Mouse (Mus musculus) cerebellum, postnatal 4 days (tissue): ENCODE results near the gene Nup188.

Experiments used
- DNase-seq, 2 experiments: peaks; one replicate each; pipeline ENCODE4 v3.0.0; 2022; ENCODE audit warnings: low spot score in 2 of 2, mixed read lengths in 1 of 2

Gene Nup188

GRCm38 (mm10) chr2:30349196-30349595 is 63.0 kb downstream of the Nup188 start:
- DNase-seq, result no peak

GRCm38 (mm10) chr2:30351149-30351548 is 65.0 kb downstream of the Nup188 start:
- no peak for DNase-seq

DNA sequence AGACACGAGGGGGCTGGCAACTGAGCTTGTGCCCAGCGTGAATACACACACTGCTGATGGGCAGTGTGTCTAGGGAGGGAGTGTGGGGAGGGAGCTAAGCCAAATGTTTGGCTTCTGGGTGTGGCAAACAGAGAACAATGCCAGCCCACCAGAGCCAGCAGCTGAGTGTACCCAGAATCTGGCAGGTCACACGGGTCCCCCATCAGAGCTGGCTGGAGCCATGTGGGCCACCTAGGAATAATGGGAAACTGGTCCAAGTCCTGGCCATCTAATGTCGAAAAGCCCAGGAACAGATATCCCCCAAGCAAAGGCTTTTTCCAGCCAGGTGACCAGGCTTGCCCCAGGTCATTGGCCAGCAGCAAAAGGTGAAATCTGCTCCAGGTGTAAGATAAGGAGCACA is 69.7 kb downstream of the Nup188 start:
- no peak for DNase-seq

DNA sequence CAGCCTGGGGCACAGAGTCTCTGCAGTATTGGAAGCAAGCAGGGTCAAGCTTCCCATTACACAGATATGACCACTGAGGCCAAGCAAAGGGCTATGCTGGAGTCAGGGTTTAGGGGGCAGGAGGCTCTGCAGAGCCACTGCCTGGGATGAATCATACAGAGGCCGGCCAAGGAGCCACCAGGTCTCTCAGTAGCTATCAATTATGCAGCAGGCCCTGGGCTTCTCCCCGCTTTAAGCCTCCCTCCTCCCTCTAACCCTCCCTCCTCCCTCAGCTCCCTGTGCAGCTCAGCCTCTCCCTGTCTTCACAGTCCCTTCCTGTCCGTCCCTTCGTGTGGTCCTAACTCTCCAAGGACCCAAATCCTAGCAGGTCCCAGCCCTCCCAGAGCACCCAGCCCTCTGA is 70.1 kb downstream of the Nup188 start:
- no peak for DNase-seq

- no peak for DNase-seq
Observed at GRCm38 (mm10) chr2:30356906-30357305, 70.7 kb downstream of the Nup188 start.

DNA sequence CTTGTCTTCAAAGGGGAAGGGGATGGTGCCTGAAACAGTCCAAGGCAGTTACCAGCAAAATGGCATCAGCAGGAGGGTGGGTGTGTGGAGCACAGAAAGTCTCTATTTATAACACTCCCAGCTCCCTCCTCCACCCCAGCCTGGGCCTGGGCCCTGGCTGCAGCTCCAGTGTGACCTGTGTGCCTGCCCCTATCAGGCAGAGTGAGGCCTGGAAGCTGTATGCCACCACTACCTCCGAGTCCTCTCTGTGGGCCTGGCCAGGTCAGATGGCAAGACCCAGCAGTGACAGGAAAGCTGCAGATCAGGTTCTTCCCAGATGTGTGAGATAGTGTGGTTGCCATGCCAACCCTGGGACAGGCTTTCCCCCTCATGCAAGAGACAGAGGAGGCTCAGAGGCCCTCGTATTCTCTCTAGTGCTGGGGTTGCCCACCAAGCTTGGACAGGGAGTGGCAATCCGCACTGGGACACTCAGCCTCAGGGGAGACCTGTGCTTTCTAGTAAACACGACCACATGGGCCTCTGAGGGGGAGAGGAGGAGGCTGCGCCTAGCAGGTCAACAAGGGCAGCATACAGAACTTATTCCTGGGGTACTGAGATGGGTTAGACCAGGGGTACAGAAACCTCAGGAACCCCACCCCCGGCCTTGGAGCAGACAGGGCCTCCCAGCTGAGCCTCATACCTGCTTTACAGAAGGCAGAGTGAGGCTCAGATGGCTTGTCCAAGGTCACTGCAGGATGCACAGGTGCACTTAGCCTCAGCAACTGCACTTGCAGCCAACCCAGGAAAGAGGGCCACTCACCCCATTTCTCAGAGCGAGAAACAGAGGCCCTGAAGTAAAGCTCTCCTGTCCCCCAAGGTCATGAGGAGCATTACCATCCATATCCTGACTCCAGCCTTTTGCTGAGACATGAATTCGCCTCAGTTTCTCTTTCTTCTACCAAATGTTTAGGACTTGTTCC is 71.6 kb downstream of the Nup188 start:
- no peak for DNase-seq

DNA sequence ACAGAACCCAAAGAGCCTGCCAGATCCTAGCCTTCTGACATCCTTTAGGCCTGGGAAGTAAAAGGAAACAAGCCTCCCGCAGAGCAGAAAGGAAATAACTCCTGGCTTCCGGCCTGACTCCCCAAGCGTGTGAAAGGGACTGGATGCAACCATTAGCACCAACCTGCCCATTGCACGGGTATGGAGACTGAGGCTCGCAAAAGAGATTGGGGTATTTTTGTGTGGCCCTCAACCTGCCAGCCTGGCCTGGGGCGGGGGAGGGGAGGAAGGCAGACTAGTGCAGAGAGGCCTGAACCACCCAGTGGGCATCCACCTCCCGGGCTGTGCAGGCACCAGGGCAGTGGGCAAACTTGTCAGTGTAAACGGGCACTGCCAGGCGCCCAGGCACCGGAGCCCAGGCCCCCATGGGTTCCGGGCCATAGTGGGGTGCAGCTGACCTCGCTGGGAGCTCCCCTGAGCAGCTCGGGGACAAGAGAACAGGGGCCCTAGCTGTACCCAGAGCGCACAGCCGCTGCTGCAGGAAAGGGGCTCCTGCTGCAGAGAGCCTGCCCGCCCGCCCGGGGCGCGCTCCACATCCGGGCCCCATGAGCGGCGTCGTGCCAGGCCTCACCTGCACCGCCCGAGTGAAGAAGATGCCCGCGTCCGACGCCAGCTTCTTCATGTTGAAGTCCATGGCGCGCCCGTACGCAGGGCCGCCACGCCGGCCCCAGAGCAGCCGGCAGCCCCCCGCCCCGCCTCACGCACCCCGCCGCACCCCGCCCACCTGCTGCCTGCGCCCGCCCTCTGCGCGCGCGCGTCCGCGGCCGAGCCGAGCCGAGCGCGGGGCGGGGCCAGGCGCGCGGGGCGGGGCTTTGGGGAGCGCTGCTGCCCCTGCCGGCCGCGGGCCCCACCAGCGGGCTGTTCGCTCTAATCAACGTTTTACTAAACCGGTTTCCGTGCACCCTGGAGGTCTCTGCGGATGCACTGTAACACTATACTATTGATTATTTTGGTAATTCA is 72.6 kb downstream of the Nup188 start, which contains the start of gene Sh3glb2:
TSS of gene Sh3glb2 (minus strand) at position 805 of the 999 bp plus-strand sequence.
- peak; percentile 72 to 86 for DNase-seq

GRCm38 (mm10) chr2:30360626-30361025 is 74.4 kb downstream of the Nup188 start:
- no peak for DNase-seq

- no peak for DNase-seq
Observed at GRCm38 (mm10) chr2:30362865-30363264, 76.7 kb downstream of the Nup188 start.

GRCm38 (mm10) chr2:30363773-30364650 is 77.8 kb downstream of the Nup188 start, which contains the start of gene Miga2:
Miga2 (plus strand) TSS chr2:30364233.
- peak; percentile 92 to 95 for DNase-seq

GRCm38 (mm10) chr2:30365281-30366069 is 79.3 kb downstream of the Nup188 start:
- DNase-seq, result no peak

DNA sequence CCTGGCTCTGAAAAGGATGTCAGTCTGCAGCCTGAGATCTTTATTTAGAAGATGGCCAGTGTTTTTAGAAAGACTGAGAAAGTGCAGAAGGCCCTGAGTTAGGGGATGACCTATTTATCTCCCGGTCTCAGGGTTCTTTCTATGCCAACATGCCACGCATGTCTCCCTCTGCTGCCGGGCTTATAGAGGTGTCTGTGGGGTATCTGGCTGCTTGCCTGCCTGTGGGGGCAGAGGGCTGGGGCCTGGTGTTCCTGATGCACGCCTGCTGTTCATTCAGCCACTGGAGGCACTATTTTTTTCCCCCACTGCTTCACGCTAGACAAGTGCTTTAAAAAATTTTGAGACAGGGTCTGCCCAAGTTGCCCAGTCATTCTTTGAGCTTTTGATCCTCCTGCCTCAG is 80.0 kb downstream of the Nup188 start:
- no peak for DNase-seq

DNA sequence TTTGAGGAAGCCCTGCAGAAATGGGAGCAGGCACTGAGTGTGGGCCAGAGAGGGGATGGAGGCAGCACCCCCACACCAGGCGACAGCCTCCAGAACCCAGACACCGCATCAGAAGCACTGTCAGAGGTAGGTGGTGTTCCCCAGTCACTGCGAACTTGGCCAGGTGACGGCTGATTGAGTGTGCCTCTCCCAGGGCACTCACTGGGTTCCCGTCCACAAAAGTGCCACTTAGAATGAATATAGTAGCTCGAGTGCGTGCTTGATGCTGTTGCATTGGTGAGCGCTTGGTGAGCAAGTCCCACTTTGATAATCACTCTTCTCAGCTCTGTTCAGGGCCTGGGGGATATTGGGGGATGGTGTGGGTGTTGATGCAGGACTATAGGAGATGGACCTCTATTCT is 85.3 kb downstream of the Nup188 start:
- no peak for DNase-seq

GRCm38 (mm10) chr2:30372726-30373125 is 86.5 kb downstream of the Nup188 start:
- DNase-seq, result no peak

- no peak for DNase-seq
Observed at GRCm38 (mm10) chr2:30375893-30376292, 89.7 kb downstream of the Nup188 start.

DNA sequence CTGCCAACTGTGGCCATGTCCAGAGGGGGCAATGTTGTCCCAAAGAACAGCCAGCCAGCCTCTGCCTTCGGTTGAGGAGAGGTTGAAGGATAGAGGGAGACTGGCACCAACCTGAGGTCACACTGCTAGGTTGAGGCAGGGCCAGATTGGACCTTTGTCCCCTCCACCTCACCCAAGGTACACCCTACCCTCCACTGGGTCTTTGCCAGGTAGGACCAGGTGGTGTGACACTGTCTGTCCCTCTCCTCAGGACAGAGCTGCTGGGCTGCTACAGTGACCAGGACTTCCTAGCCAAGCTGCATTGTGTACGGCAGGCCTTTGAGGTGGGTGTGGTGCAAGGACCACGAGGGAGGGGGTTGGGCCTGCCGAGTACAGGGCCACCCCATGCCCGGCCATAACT is 91.5 kb downstream of the Nup188 start:
- DNase-seq, result no peak

GRCm38 (mm10) chr2:30379307-30379706 is 93.1 kb downstream of the Nup188 start:
- no peak for DNase-seq

DNA sequence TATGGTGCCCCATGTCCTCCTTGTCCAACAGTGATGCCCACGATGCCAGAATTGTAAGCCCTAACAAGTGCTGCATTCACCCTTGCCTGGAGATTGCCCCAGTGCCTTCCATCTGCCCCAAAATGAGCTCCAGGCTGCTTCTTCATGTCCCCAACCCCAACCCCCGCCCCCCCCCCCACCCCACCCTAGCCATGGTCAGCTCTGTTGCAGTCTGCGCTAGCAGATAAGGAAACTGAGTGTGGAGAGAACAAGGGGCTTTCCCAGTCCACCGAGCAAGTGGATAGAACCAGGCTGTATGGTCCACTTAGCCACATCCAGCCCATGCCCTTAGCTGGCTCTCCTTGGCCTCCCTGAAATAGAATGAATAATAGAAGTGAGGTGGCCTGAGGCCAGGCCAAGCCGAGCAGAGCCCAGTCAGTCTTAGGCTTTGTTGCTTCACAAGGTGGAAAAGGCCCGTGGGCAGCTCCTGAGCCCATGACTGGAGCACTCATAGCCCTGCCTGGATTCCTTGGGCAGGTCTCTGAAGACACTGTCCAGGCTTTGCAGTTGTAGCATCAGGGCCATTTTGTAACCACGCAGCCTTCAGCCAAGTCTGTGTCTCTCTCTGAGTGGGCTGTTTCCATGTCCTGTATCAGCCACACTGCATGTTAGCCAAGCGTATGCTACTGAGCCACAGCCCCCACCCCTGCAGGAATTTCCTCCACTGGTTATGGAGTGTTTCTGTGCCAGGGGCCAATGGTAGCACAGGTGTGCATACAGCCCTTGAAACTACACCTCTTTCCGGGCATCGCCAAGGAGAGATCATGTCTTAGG is 94.6 kb downstream of the Nup188 start:
- no peak for DNase-seq

- DNase-seq, result no peak
Observed at GRCm38 (mm10) chr2:30381377-30381725, 95.2 kb downstream of the Nup188 start.

GRCm38 (mm10) chr2:30384814-30385213 is 98.6 kb downstream of the Nup188 start:
- no peak for DNase-seq
